In genomic region chr5:39000643-39001042, GRCm38 (mm10) we compare ENCODE assay signal across 27 mouse cellular contexts.
"Had no signal": no experiment of that assay in that cellular context is flagged by ENCODE, and none has a peak within 500 bp of the region (broad histone marks: within the 10 kb centered on the region; RNA-seq: fewer than 3 reads in every experiment).

No protein-coding gene starts in this region.

- H3K4me3 ChIP-seq: heart, adult 2 months; heart, embryonic 13.5 days; heart, embryonic 15.5 days; hindbrain, embryonic 13.5 days; hindbrain, embryonic 15.5 days; kidney, embryonic 15.5 days; limb, embryonic 13.5 days; limb, embryonic 15.5 days; liver, embryonic 12.5 days had no signal

- H3K27ac ChIP-seq: heart, adult 2 months; heart, embryonic 13.5 days; heart, embryonic 15.5 days; hindbrain, embryonic 13.5 days; hindbrain, embryonic 15.5 days; hindbrain, postnatal 0 days; kidney, embryonic 15.5 days; kidney, postnatal 0 days; limb, embryonic 13.5 days; limb, embryonic 15.5 days; liver, embryonic 12.5 days; liver, embryonic 14.5 days had no signal

- ATAC-seq: hindbrain, postnatal 0 days; intestine, embryonic 16.5 days; liver, embryonic 12.5 days had no signal

- H3K9me3 ChIP-seq: heart, embryonic 13.5 days; heart, embryonic 15.5 days; hindbrain, embryonic 13.5 days; hindbrain, embryonic 15.5 days; kidney, embryonic 15.5 days; limb, embryonic 13.5 days; limb, embryonic 15.5 days; liver, embryonic 12.5 days had no signal

- DNase-seq: gastrocnemius, postnatal 36 days; heart, adult 11 months; heart, adult 2 months; heart, postnatal 14 days; heart, postnatal 36 days; kidney, adult 11 months; kidney, adult 2 months; kidney, adult 9 months; kidney, postnatal 14 days; kidney, postnatal 36 days; layer of hippocampus, adult 9-11 months; layer of hippocampus, postnatal 36 days; left cerebral cortex, postnatal 4 days; lung, adult 18-20 months had no signal

- H3K27me3 ChIP-seq: heart, embryonic 13.5 days; heart, embryonic 15.5 days; hindbrain, embryonic 13.5 days; hindbrain, embryonic 15.5 days; kidney, embryonic 15.5 days; limb, embryonic 13.5 days; limb, embryonic 15.5 days; liver, embryonic 12.5 days had no signal

- H3K4me2 ChIP-seq: heart, embryonic 11.5 days; heart, embryonic 13.5 days; heart, embryonic 15.5 days; hindbrain, embryonic 13.5 days; hindbrain, embryonic 15.5 days; kidney, embryonic 15.5 days; limb, embryonic 13.5 days; limb, embryonic 15.5 days; liver, embryonic 12.5 days had no signal

- H3K9ac ChIP-seq: heart, embryonic 13.5 days; heart, embryonic 15.5 days; hindbrain, embryonic 13.5 days; hindbrain, embryonic 15.5 days; kidney, embryonic 15.5 days; limb, embryonic 13.5 days; limb, embryonic 15.5 days; liver, embryonic 12.5 days; liver, embryonic 14.5 days had no signal

- H3K4me1 ChIP-seq: heart, embryonic 13.5 days; heart, embryonic 15.5 days; hindbrain, embryonic 13.5 days; hindbrain, embryonic 15.5 days; kidney, embryonic 15.5 days; limb, embryonic 13.5 days; limb, embryonic 15.5 days; liver, embryonic 12.5 days had no signal

- H3K36me3 ChIP-seq: heart, embryonic 13.5 days; heart, embryonic 15.5 days; hindbrain, embryonic 13.5 days; hindbrain, embryonic 15.5 days; kidney, embryonic 15.5 days; limb, embryonic 13.5 days; limb, embryonic 15.5 days; liver, embryonic 12.5 days had no signal
